Mouse (Mus musculus): ENCODE measurements around the gene Pde10a. TPM values are rescaled to one million over a fixed set of nuclear protein-coding genes. Genes with fewer than 3 reads are reported as not detected.

Gene Pde10a
- total and polyA plus RNA-seq, 2 experiments from 2014 or later = 8.2 to 38.5 TPM

- no peak for ATAC-seq
- H3K27ac ChIP-seq = no peak overlapping the region
- peaks cover 5% of the 10 kb centered on the region; the same call in 1 of the 2 replicates for H3K9me3 ChIP-seq (ENCODE audit: low read length)
- no peak overlapping the region for H3K4me2 ChIP-seq (ENCODE audit: low read depth, low read length)
- TF ChIP-seq CTCF (IDR thresholded peaks at IDR 0.05; ENCODE audit: low read depth) = no peak
- H3K4me3 ChIP-seq (ENCODE audit: low read length) = no peak overlapping the region
- no peaks in the 10 kb centered on the region for H3K36me3 ChIP-seq (ENCODE audit: insufficient read depth, low read length)
- DNase-seq (ENCODE audit: low spot score) = no peak
- no peaks in the 10 kb centered on the region for H3K4me1 ChIP-seq (ENCODE audit: insufficient read depth, low read length)
- H3K27me3 ChIP-seq (ENCODE audit: insufficient read depth, low read length) = no peaks in the 10 kb centered on the region
- WGBS = 87% methylated on average over 3 of the region's 3 CpGs
- H3K9ac ChIP-seq (replicated peaks; ENCODE audit: low read length) = no peak overlapping the region
These were observed 249.1 kb downstream of the Pde10a start for GRCm38 (mm10) chr17:8774301-8774700.

GRCm38 (mm10) chr17:8775571-8776161, 250.5 kb downstream of the Pde10a start:
- Histone ChIP-seq H3K4me3 (ENCODE audit: low read length) (no peak overlapping the region), H3K4me2 (ENCODE audit: low read depth, low read length) (no peak overlapping the region), H3K27ac (no peak overlapping the region), H3K4me1 (ENCODE audit: insufficient read depth, low read length) (no peaks in the 10 kb centered on the region), H3K9me3 (ENCODE audit: low read length) (no peaks in the 10 kb centered on the region), H3K9ac (replicated peaks; ENCODE audit: low read length) (no peak overlapping the region), H3K27me3 (ENCODE audit: insufficient read depth, low read length) (no peaks in the 10 kb centered on the region), H3K36me3 (ENCODE audit: insufficient read depth, low read length) (no peaks in the 10 kb centered on the region)
- ATAC-seq = 0 out of 2 replicates have a peak, but pooled peaks have one; percentile 27
- 72% methylated on average over 11 of the region's 11 CpGs for WGBS
- TF ChIP-seq CTCF (IDR thresholded peaks at IDR 0.05; ENCODE audit: low read depth) = no peak
- DNase-seq (ENCODE audit: low spot score) = no peak

- Histone ChIP-seq H3K9ac (replicated peaks; ENCODE audit: low read length) (no peak overlapping the region), H3K36me3 (ENCODE audit: insufficient read depth, low read length) (no peaks in the 10 kb centered on the region), H3K4me1 (ENCODE audit: insufficient read depth, low read length) (no peaks in the 10 kb centered on the region), H3K4me3 (ENCODE audit: low read length) (no peak overlapping the region), H3K9me3 (ENCODE audit: low read length) (no peaks in the 10 kb centered on the region), H3K4me2 (ENCODE audit: low read depth, low read length) (no peak overlapping the region), H3K27me3 (ENCODE audit: insufficient read depth, low read length) (no peaks in the 10 kb centered on the region), H3K27ac (no peak overlapping the region)
- no peak for DNase-seq (ENCODE audit: low spot score)
- no peak for TF ChIP-seq CTCF (IDR thresholded peaks at IDR 0.05; ENCODE audit: low read depth)
- WGBS = 92% methylated on average over 6 of the region's 6 CpGs
- no peak for ATAC-seq
These were observed 252.5 kb downstream of the Pde10a start for GRCm38 (mm10) chr17:8777710-8778109.

GRCm38 (mm10) chr17:8778839-8779238, 253.7 kb downstream of the Pde10a start:
- no peaks in the 10 kb centered on the region for H3K36me3 ChIP-seq (ENCODE audit: insufficient read depth, low read length)
- ATAC-seq = no peak
- TF ChIP-seq CTCF (IDR thresholded peaks at IDR 0.05; ENCODE audit: low read depth) = no peak
- no peak overlapping the region for H3K27ac ChIP-seq
- no peaks in the 10 kb centered on the region for H3K27me3 ChIP-seq (ENCODE audit: insufficient read depth, low read length)
- H3K9me3 ChIP-seq (ENCODE audit: low read length) = no peaks in the 10 kb centered on the region
- no peak for DNase-seq (ENCODE audit: low spot score)
- H3K4me3 ChIP-seq (ENCODE audit: low read length) = no peak overlapping the region
- no peaks in the 10 kb centered on the region for H3K4me1 ChIP-seq (ENCODE audit: insufficient read depth, low read length)
- H3K4me2 ChIP-seq (ENCODE audit: low read depth, low read length) = no peak overlapping the region
- 64% methylated on average over 5 of the region's 5 CpGs for WGBS
- H3K9ac ChIP-seq (replicated peaks; ENCODE audit: low read length) = no peak overlapping the region

GRCm38 (mm10) chr17:8780484-8780883, 255.3 kb downstream of the Pde10a start:
- 83% methylated on average over 4 of the region's 4 CpGs for WGBS
- ATAC-seq (no peak), DNase-seq (ENCODE audit: low spot score) (no peak)
- Histone ChIP-seq H3K27me3 (ENCODE audit: insufficient read depth, low read length) (no peaks in the 10 kb centered on the region), H3K4me2 (ENCODE audit: low read depth, low read length) (no peak overlapping the region), H3K9me3 (ENCODE audit: low read length) (no peaks in the 10 kb centered on the region), H3K4me1 (ENCODE audit: insufficient read depth, low read length) (no peaks in the 10 kb centered on the region), H3K4me3 (ENCODE audit: low read length) (no peak overlapping the region), H3K27ac (no peak overlapping the region), H3K36me3 (ENCODE audit: insufficient read depth, low read length) (no peaks in the 10 kb centered on the region), H3K9ac (replicated peaks; ENCODE audit: low read length) (no peak overlapping the region)
- no peak for TF ChIP-seq CTCF (IDR thresholded peaks at IDR 0.05; ENCODE audit: low read depth)

- H3K36me3 ChIP-seq (ENCODE audit: insufficient read depth, low read length) = no peaks in the 10 kb centered on the region
- no peak overlapping the region for H3K27ac ChIP-seq
- DNase-seq (ENCODE audit: low spot score) = no peak
- H3K9me3 ChIP-seq (ENCODE audit: low read length) = no peaks in the 10 kb centered on the region
- H3K27me3 ChIP-seq (ENCODE audit: insufficient read depth, low read length) = no peaks in the 10 kb centered on the region
- H3K4me1 ChIP-seq (ENCODE audit: insufficient read depth, low read length) = no peaks in the 10 kb centered on the region
- no peak overlapping the region for H3K4me3 ChIP-seq (ENCODE audit: low read length)
- no peak for ATAC-seq
- WGBS = 97% methylated on average over 2 of the region's 2 CpGs
- H3K4me2 ChIP-seq (ENCODE audit: low read depth, low read length) = no peak overlapping the region
- no peak overlapping the region for H3K9ac ChIP-seq (replicated peaks; ENCODE audit: low read length)
- no peak for TF ChIP-seq CTCF (IDR thresholded peaks at IDR 0.05; ENCODE audit: low read depth)
These were observed 255.9 kb downstream of the Pde10a start for GRCm38 (mm10) chr17:8781040-8781439.

- ATAC-seq (no peak), DNase-seq (ENCODE audit: low spot score) (no peak)
- TF ChIP-seq CTCF (IDR thresholded peaks at IDR 0.05; ENCODE audit: low read depth) = no peak
- no peaks in the 10 kb centered on the region for H3K27me3 ChIP-seq (ENCODE audit: insufficient read depth, low read length)
- H3K36me3 ChIP-seq (ENCODE audit: insufficient read depth, low read length) = no peaks in the 10 kb centered on the region
- no peak overlapping the region for H3K9ac ChIP-seq (replicated peaks; ENCODE audit: low read length)
- no peaks in the 10 kb centered on the region for H3K4me1 ChIP-seq (ENCODE audit: insufficient read depth, low read length)
- H3K27ac ChIP-seq = no peak overlapping the region
- no peaks in the 10 kb centered on the region for H3K9me3 ChIP-seq (ENCODE audit: low read length)
- no peak overlapping the region for H3K4me2 ChIP-seq (ENCODE audit: low read depth, low read length)
- H3K4me3 ChIP-seq (ENCODE audit: low read length) = no peak overlapping the region
- WGBS = 71% methylated on average over 1 of the region's 1 CpGs
These were observed 256.4 kb downstream of the Pde10a start for GRCm38 (mm10) chr17:8781576-8781975.

Measured in hindbrain, postnatal 0 days (tissue).